Mouse (Mus musculus) thymus, postnatal 4 days (tissue): ENCODE measurements around the gene Ctnna3.

Source experiments
- DNase-seq: peaks from one replicate; pipeline ENCODE4 v3.0.0; 2021

Gene Ctnna3

GRCm38 (mm10) chr10:63541754-63542153 is 111.9 kb downstream of the Ctnna3 start:
- DNase-seq, result no peak

- no peak for DNase-seq
Observed at GRCm38 (mm10) chr10:63542493-63542892, 112.6 kb downstream of the Ctnna3 start.

DNA sequence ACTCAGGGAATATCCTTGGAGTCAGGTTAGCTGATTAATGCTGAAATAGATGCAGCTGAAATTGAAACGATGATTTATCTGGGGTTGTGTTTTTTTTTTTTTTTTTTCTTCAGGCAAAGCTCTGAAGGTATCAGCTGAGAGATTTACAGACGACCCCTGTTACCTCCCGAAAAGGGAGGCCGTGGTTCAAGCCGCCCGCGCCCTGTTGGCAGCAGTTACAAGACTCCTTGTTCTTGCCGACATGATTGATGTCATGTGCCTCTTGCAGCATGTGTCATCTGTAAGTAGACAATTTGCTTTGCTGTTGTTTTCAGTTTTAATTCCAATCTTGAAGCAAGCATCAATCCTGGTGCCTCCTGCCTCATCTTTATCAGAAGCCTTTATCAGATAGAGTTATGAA is 136.8 kb downstream of the Ctnna3 start:
- no peak for DNase-seq

GRCm38 (mm10) chr10:63571561-63571960 is 141.7 kb downstream of the Ctnna3 start:
- DNase-seq, result no peak

DNA sequence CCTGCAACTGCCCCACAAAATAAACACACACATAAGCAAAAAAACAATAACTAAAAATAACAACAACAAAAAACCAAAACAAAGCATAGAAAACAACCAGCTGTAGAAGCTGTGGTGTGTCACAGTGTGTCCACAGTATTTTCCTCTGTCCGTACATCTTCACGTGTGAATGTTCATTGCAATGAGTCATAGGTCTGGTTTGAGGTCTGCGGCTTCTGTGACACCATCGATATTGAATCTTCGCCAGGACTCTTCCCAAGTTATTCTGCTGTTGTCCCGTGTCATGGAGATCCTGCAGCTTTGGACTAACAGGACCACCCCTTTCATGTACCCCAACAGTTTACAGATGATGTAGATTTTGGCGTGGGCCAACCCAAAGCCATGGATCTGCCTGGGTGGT is 143.0 kb downstream of the Ctnna3 start:
- no peak for DNase-seq

DNA sequence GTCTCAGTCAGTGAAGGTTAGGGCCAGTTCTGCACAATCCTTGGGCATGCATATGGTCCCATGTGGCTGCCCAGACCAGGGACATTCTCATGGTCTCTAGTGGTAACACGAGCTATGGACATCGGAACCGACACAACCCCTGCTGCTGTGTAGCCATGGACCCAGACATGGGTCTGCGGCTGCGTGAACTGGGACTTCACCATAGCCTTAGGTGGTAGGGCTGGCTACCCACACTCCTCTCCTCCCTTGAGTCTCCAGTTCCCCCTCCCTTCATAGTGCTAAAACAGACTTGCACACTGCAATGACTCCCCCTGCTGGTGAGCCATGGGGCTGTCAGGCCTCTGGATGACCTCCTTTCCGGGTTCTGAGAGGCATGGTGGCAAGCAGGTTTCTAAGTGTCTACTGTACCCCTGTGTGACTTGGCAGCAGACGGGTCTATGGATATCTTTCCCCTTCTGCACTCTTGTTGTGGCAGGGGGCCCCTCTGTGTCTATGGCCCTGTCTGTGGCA is 144.3 kb downstream of the Ctnna3 start:
- DNase-seq, result no peak

- peak; percentile 75 for DNase-seq
Observed at GRCm38 (mm10) chr10:63582608-63583007, 152.7 kb downstream of the Ctnna3 start.

GRCm38 (mm10) chr10:63583798-63584374 is 154.0 kb downstream of the Ctnna3 start:
- no peak for DNase-seq

GRCm38 (mm10) chr10:63599417-63599816 is 169.5 kb downstream of the Ctnna3 start:
- DNase-seq, result no peak

GRCm38 (mm10) chr10:63601206-63601605 is 171.3 kb downstream of the Ctnna3 start:
- no peak for DNase-seq

DNA sequence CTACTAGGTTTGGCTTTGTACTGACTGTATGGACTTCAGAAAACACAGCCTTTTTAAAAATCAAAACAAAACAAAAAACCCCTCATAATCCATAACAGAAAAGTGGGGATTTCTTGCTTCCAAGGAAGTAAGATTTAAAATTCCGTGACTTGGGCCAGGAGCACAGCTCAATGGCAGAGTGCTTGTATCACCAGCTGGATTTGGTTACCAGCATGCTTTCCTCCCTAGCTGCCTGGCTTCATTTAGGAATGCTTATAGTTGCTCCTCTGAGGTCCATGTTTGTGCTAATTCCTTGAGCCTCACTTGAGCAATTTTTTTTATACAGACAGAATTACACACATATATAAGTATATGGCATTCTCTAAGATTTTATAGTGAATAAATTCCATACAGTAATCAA is 198.6 kb downstream of the Ctnna3 start:
- DNase-seq, result no peak

DNA sequence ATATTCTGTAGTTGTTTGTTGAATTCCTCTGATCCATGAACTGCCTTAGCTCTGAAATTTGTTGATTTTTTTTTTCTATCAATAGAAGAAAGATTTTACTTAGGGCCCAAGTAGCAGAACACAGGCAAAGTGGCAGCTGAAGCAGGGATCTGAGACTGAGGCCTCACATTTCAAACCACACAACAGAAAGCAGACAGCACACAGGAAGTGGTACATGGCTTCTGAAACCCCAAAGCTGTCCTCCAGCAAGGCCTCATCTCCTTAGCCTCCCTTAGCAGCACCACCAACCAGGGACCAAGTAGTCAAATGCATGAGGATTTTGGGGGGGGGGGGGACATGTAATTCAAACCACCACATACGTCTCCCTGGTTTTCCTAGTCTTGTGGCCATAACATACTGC is 204.0 kb downstream of the Ctnna3 start:
- no peak for DNase-seq

DNA sequence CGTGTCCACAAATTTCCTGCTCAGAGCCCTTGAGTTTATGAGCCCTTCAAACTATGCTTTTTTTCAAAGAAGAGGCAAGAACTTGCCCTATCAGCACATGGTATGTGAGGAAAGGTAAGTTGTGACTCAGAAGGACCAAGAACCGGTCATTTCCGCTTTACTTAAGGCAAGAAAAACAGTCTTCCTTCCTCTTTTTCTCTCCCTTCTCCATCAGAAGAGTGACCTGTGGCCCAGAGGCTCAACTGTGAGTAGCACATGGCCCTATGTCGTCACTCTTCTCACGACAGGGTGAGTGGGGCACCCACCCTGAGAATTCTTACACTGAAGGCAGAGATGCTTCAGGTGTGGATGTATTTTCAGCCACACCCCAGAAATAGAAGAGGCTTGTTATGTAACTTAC is 208.1 kb downstream of the Ctnna3 start:
- no peak for DNase-seq

DNA sequence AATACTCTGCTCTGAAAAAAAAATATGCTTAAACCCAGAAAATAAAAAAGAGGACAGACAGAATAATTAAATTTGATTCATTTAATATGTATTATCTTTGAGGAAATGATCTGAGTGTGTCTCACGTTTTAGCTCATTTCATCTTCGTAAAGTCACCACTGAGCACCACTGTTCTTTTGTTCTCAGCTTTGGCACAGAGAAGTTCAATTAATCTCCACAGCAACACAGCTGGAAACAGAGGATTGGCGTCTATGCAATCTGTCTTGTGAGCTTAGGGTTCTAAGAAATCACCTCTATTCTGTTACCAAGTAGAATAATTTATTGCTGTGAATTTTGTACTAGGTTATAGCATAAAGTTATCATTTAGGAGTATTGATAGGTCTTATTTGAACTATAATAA is 217.4 kb downstream of the Ctnna3 start:
- no peak for DNase-seq

- DNase-seq, result no peak
Observed at GRCm38 (mm10) chr10:63650307-63650706, 220.4 kb downstream of the Ctnna3 start.

- no peak for DNase-seq
Observed at GRCm38 (mm10) chr10:63652887-63653286, 223.0 kb downstream of the Ctnna3 start.

DNA sequence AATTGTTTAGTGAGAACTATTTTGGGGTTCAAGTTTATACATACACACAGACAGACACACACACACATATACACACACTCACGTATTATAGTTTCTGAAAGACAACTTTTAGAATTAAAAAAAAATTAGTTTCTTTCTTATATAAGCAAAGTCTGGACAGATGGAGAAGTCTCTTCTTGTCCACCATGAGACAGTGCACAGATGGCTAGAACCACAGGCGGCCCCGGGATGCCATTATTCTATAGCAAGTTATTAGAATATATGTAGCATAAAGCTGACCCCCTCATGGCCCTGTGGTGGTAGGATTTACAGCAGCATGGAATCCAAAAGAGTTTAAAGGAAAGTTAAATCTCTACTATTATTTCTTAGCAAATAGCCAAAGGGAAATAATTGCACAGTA is 223.7 kb downstream of the Ctnna3 start:
- no peak for DNase-seq

GRCm38 (mm10) chr10:63654560-63654959 is 224.7 kb downstream of the Ctnna3 start:
- no peak for DNase-seq

DNA sequence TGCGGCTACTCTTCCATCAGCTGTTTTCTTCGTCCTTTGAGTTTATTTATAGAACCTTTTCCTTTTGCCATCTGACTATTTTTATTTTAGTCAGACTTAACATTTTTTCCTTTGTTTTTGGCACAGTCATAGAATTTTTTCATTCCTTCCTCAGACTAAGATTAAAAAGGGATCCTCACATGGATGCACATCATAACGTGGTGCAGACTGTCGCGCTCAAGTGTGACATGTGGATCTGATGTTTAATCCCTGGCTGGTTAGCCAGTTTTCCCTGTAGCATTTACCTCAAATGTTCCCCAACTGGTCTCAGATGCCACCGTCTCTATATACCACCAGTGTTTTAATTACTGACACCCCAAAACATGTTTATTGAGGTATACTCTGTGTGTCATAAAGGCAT is 246.4 kb downstream of the Ctnna3 start:
- no peak for DNase-seq

DNA sequence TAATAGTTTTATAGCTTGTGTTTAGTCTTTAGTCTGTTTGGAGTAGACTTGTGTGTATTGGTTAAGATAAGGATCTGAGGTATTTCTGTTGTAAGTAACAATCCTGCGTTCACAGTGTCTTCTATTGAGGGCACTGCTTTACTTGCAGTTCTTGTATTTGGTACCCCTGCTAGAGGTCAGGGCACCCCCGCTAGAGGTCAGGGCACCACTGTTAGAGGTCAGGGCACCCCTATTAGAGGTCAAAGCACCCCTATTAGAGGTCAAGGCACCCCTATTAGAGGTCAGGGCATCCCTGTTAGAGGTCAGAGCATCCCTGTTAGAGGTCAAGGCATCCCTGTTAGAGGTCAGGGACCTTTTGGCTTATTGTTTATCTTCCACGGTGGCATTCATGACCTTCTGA is 259.3 kb downstream of the Ctnna3 start:
- no peak for DNase-seq

GRCm38 (mm10) chr10:63689651-63690050 is 259.8 kb downstream of the Ctnna3 start:
- DNase-seq, result no peak

GRCm38 (mm10) chr10:63692039-63692438 is 262.1 kb downstream of the Ctnna3 start:
- DNase-seq, result peak; percentile 19

DNA sequence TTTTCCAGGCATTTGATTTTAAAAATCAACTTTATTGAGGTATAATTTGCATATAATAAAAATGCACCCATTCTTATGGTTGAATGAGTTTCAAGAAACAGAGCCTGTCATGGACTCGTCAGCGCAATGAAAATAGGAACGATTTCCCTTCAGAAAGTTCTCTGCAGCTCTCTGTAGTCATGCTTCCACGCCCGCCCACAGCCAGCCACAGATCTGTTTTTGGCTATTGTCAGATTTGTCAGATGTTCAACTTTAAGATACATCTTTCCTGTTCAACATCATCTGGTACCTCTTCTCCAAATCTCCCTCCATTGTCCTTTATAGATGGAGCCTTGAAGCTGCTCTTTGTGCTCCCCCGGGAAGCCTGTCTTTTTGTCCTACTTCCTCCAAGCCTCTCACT is 280.3 kb downstream of the Ctnna3 start:
- DNase-seq, result no peak

DNA sequence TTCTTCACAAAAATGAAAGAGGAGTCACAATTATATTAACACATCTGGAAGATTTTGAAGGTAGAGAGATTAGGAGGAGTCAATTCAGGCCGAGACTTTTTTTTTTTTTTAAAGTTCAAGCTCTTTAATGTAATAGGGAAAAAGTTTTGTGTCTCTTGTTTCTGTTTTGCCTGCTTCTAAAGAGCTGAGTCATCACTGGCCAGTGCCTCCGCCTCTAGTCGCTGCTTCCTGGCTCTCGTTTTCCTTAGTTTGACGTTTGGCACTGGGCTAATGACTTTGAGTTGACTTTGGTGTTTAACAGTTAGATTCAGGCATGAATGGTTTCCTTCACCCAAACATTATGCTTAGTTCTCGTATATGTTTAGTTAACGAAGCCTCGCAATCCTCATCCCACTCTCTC is 282.6 kb downstream of the Ctnna3 start:
- no peak for DNase-seq

DNA sequence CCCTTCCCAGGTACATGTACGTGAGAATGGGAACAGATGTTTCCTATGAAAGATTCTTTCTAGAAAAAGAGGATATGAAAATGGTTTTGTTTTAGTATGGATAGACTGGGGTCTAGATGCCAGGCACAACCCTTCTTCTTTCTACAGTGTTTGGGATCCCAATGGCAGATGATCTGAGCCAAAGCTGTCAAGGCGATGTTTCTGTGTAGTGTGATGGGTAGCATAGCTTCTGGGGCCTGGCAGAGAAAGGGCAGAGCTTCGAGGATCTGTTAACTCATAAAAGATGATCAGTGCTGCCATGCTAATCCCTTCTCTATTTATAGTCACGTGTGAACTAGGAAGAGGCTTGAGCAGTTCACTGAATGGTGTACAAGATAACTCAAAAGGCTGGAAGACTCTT is 284.3 kb downstream of the Ctnna3 start:
- DNase-seq, result no peak

GRCm38 (mm10) chr10:63768871-63769270 is 339.0 kb downstream of the Ctnna3 start:
- DNase-seq, result no peak
